Mouse (Mus musculus) forebrain, postnatal 0 days (tissue): ENCODE results near the gene Cdkn3. TPM values are rescaled to one million over a fixed set of nuclear protein-coding genes. Genes with fewer than 3 reads are reported as not detected.

ENCODE experiments used
- ATAC-seq: fragments of 200-750 bp; cut with Nextera tagmentation; 2 replicates; pipeline ENCODE4 v1.8.0; 2017; ENCODE audit warnings: mild to moderate bottlenecking, moderate library complexity
- DNase-seq: peaks from one replicate; pipeline ENCODE4 v3.0.0-alpha.2; 2015
- H3K27ac ChIP-seq: fragments of 300-500 bp; sonication (generic); 2 replicates; pipeline ENCODE4 v1.5.1; 2014; ENCODE audit warnings: low read depth, mild to moderate bottlenecking, antibody characterized with exemption, low read length, moderate library complexity, mixed read lengths
- H3K27me3 ChIP-seq: fragments of 300-500 bp; sonication (generic); 2 replicates; pipeline ENCODE4 v1.6.1; 2014; ENCODE audit warnings: mild to moderate bottlenecking, low read length, mixed read lengths; ENCODE audit not compliant: insufficient read depth
- H3K36me3 ChIP-seq: fragments of 300-500 bp; sonication (generic); 2 replicates; pipeline ENCODE4 v1.6.1; 2014; ENCODE audit warnings: mild to moderate bottlenecking, moderate library complexity; ENCODE audit not compliant: insufficient read depth
- H3K4me1 ChIP-seq: fragments of 300-500 bp; sonication (generic); 2 replicates; pipeline ENCODE4 v1.6.1; 2014; ENCODE audit warnings: antibody characterized with exemption; ENCODE audit not compliant: insufficient read depth
- H3K4me2 ChIP-seq: fragments of 300-500 bp; sonication (generic); 2 replicates; pipeline ENCODE4 v1.6.1; 2014; ENCODE audit warnings: low read depth, mild to moderate bottlenecking, moderate library complexity
- H3K4me3 ChIP-seq: fragments of 300-500 bp; sonication (generic); 2 replicates; pipeline ENCODE4 v1.5.1; 2014; ENCODE audit warnings: low read depth, low read length, mixed read lengths
- H3K9ac ChIP-seq: fragments of 300-500 bp; sonication (generic); 2 replicates; pipeline ENCODE4 v1.6.1; 2014; ENCODE audit warnings: mild to moderate bottlenecking
- H3K9me3 ChIP-seq: fragments of 300-500 bp; sonication (generic); 2 replicates; pipeline ENCODE4 v1.6.1; 2016; ENCODE audit warnings: low read length
- CTCF ChIP-seq: sonication (generic); IDR thresholded peaks from 2 replicates; pipeline ENCODE4 v1.5.1; 2016; ENCODE audit warnings: antibody characterized with exemption, control low read depth, low read depth
- WGBS: fragments of 180-500 bp; shearing (Covaris S2); extraction: QIAGEN DNeasy Blood & Tissue Kit; methylation state at CpG from one replicate; pipeline ENCODE4 v1.1.7; 2014; 5-methylcytosine and 5-hydroxymethylcytosine counted together
- polyA plus RNA-seq: library from polyadenylated mRNA; unstranded; fragments of >200 nt; fragmentation: Nextera tagmentation; extraction: Ambion mirVana; gene quantifications from 2 replicates; pipeline ENCODE4 v1.2.1, GENCODE M21; 2015
- total RNA-seq: library from RNA; depleted of rRNA; stranded (reverse); fragments of >200 nt; gene quantifications from 2 replicates; pipeline ENCODE4 v1.2.3, GENCODE M21; 2014

Cdkn3 gene
- total and polyA plus RNA-seq, 2 experiments from 2014 or later = 2.1 to 7.4 TPM

- 72% methylated on average over 9 of the region's 9 CpGs for WGBS
- Histone ChIP-seq H3K9ac (no peak overlapping the region), H3K4me2 (no peak overlapping the region), H3K36me3 (no peaks in the 10 kb centered on the region), H3K9me3 (no peaks in the 10 kb centered on the region), H3K4me3 (no peak overlapping the region), H3K27me3 (peaks cover 4% of the 10 kb centered on the region), H3K27ac (no peak overlapping the region), H3K4me1 (0 out of 2 replicates have a peak, but pooled peaks cover 4% of the 10 kb centered on the region)
- no peak for TF ChIP-seq CTCF
- no peak for ATAC-seq
- no peak for DNase-seq
Measured at GRCm38 (mm10) chr14:46757736-46758135, 2.6 kb upstream of the Cdkn3 start.

GRCm38 (mm10) chr14:46759970-46760354 is 379 bp upstream of the Cdkn3 start:
- DNase-seq (no peak), ATAC-seq (no peak; the same call in 1 of the 2 replicates)
- H3K36me3 ChIP-seq = peaks cover 6% of the 10 kb centered on the region; the same call in 1 of the 2 replicates
- 4% methylated on average over 7 of the region's 7 CpGs for WGBS
- H3K9me3 ChIP-seq = no peaks in the 10 kb centered on the region
- 0 out of 2 replicates have a peak, but pooled peaks cover 4% of the 10 kb centered on the region for H3K4me1 ChIP-seq
- H3K9ac ChIP-seq = no peak overlapping the region
- no peak for TF ChIP-seq CTCF
- no peak overlapping the region for H3K27ac ChIP-seq
- H3K27me3 ChIP-seq = peaks cover 7% of the 10 kb centered on the region
- peak overlapping the region; percentile 72 for H3K4me3 ChIP-seq
- H3K4me2 ChIP-seq = peak overlapping the region; percentile 93

- DNase-seq (no peak), ATAC-seq (no peak)
- H3K4me3 ChIP-seq = peak overlapping the region; percentile 72
- TF ChIP-seq CTCF = no peak
- 43% methylated on average over 6 of the region's 6 CpGs for WGBS
- H3K9ac ChIP-seq = peak overlapping the region; percentile 60; the same call in 1 of the 2 replicates
- no peak overlapping the region for H3K27ac ChIP-seq
- H3K9me3 ChIP-seq = no peaks in the 10 kb centered on the region
- H3K27me3 ChIP-seq = peaks cover 7% of the 10 kb centered on the region
- H3K4me2 ChIP-seq = peak overlapping the region; percentile 93
- H3K36me3 ChIP-seq = peaks cover 6% of the 10 kb centered on the region; the same call in 1 of the 2 replicates
- 0 out of 2 replicates have a peak, but pooled peaks cover 4% of the 10 kb centered on the region for H3K4me1 ChIP-seq
Measured at GRCm38 (mm10) chr14:46761186-46761585, 845 bp downstream of the Cdkn3 start.

- Histone ChIP-seq H3K36me3 (peaks cover 21% of the 10 kb centered on the region), H3K4me2 (no peak overlapping the region), H3K9me3 (no peaks in the 10 kb centered on the region), H3K27ac (no peak overlapping the region), H3K4me3 (no peak overlapping the region), H3K27me3 (peaks cover 3% of the 10 kb centered on the region; the same call in 1 of the 2 replicates), H3K4me1 (no peaks in the 10 kb centered on the region), H3K9ac (no peak overlapping the region)
- peak; percentile 91 for ATAC-seq
- 43% methylated on average over 12 of the region's 12 CpGs for WGBS
- DNase-seq = peak; percentile 91
- TF ChIP-seq CTCF = peak; percentile 5; the same call in 1 of the 2 replicates
Measured at GRCm38 (mm10) chr14:46767116-46767515, 6.8 kb downstream of the Cdkn3 start.

- TF ChIP-seq CTCF = no peak
- Histone ChIP-seq H3K4me3 (no peak overlapping the region), H3K4me2 (no peak overlapping the region), H3K9me3 (no peaks in the 10 kb centered on the region), H3K27ac (no peak overlapping the region), H3K9ac (no peak overlapping the region), H3K4me1 (no peaks in the 10 kb centered on the region), H3K27me3 (no peaks in the 10 kb centered on the region), H3K36me3 (peaks cover 20% of the 10 kb centered on the region; the same call in 1 of the 2 replicates)
- 74% methylated on average over 6 of the region's 6 CpGs for WGBS
- ATAC-seq (peak; percentile 5; the same call in 1 of the 2 replicates), DNase-seq (no peak)
Measured at GRCm38 (mm10) chr14:46770036-46770435, 9.7 kb downstream of the Cdkn3 start.

GRCm38 (mm10) chr14:46778756-46779155 is 18.4 kb downstream of the Cdkn3 start:
- H3K4me2 ChIP-seq = no peak overlapping the region
- ATAC-seq (no peak), DNase-seq (no peak)
- peaks cover 45% of the 10 kb centered on the region for H3K36me3 ChIP-seq
- no peaks in the 10 kb centered on the region for H3K27me3 ChIP-seq
- no peak overlapping the region for H3K27ac ChIP-seq
- no peak overlapping the region for H3K9ac ChIP-seq
- no peaks in the 10 kb centered on the region for H3K4me1 ChIP-seq
- no peaks in the 10 kb centered on the region for H3K9me3 ChIP-seq
- TF ChIP-seq CTCF = no peak
- WGBS = 97% methylated on average over 9 of the region's 9 CpGs
- H3K4me3 ChIP-seq = no peak overlapping the region

- no peak overlapping the region for H3K4me3 ChIP-seq
- ATAC-seq (no peak), DNase-seq (no peak)
- no peak overlapping the region for H3K27ac ChIP-seq
- H3K9me3 ChIP-seq = no peaks in the 10 kb centered on the region
- no peak for TF ChIP-seq CTCF
- no peaks in the 10 kb centered on the region for H3K4me1 ChIP-seq
- no peaks in the 10 kb centered on the region for H3K27me3 ChIP-seq
- no peak overlapping the region for H3K4me2 ChIP-seq
- H3K9ac ChIP-seq = no peak overlapping the region
- peaks cover 45% of the 10 kb centered on the region for H3K36me3 ChIP-seq
- WGBS = 94% methylated on average over 7 of the region's 7 CpGs
Measured at GRCm38 (mm10) chr14:46779217-46779616, 18.9 kb downstream of the Cdkn3 start.

GRCm38 (mm10) chr14:46781086-46781485 is 20.7 kb downstream of the Cdkn3 start:
- 98% methylated on average over 7 of the region's 7 CpGs for WGBS
- Histone ChIP-seq H3K36me3 (peaks cover 33% of the 10 kb centered on the region), H3K9me3 (no peaks in the 10 kb centered on the region), H3K4me2 (no peak overlapping the region), H3K27ac (no peak overlapping the region), H3K27me3 (no peaks in the 10 kb centered on the region), H3K4me1 (no peaks in the 10 kb centered on the region), H3K4me3 (no peak overlapping the region), H3K9ac (no peak overlapping the region)
- TF ChIP-seq CTCF = no peak
- DNase-seq = no peak
- no peak for ATAC-seq
